Mouse (Mus musculus): ENCODE data around the gene Zcrb1.

Gene Zcrb1

DNA sequence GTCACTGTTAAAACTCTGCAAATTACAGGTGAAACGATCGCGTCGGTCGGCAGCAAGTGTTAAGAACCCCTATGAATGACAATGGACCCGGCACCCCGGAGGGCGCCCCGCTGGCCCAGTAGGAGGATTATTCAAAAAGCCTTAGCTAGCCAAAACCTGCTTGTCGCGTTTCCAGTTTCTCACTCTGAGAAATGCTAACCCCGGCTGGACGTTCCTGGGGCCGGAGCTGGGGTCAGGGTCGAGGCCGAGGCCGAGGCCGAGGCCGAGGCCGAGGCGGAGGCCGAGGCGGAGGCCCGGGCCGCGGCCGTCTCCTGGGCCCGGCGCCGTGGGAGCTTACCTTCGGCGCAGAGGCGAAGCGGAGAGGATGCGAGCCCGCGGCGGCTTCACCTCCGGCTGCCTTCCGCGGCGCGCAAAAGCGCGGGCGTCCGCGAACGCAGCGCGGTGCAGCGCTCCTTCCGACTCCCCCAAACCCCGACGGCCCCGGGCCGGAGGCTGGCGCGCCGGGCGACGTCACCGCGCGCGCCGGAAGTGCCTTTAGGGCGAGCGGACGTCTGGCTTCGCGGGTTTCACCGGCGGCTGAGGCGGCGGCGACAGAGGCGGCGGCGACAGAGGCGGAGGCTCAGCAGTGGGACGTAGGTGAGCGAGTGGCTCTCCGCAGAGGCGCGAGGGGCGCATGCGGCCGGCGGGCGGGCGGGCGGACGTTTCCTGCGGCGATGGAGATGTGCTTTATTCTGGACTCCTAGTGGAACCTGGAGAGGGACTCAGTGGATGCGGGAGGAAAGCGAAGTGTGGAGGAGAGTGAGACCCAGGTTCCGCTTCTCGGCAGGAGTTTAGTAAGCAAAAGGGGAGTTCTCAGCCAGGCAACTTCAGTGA is at the start of gene Zcrb1, which contains the start of gene Pphln1:
Gene Zcrb1, minus strand, starts transcription at position 509 of the 873 bp plus-strand sequence.
Gene Pphln1, plus strand, starts transcription at position 525 of the 873 bp plus-strand sequence.
- in situ Hi-C loops (cut with MboI; ENCODE audit: unreplicated experiment in 2 of 2) = loop anchor here (5.0 to 10.0 kb wide), 2 partner anchors 63 to 121 kb away; partner anchors contain the start of genes Yaf2 (in 2 of the 2) and Gxylt1 (in 1 of the 2)

DNA sequence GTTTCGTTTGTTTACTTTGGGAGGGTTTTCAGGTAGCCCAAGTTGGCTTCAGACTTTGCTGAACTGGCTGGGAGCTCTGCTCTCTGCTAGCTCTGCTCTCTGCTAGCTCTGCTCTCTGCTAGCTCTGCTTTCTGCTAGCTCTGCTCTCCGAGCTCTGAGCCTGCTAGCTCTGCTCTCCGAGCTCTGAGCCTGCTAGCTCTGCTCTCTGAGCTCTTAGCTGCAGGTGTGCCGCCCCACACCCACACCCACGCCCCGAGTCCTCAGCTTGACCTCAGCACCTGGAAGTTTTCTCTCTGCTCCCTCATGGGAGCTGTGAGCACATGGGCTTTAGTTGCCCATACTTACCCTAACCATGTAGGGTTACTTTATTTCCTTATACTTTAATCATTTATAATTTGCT is 45.5 kb upstream of the Zcrb1 start:
- in situ Hi-C loops (cut with MboI; ENCODE audit: unreplicated experiment in 2 of 2) = loop anchor here (5.0 to 25.0 kb wide), 4 partner anchors 131 to 906 kb away; no protein-coding TSS in a partner anchor

DNA sequence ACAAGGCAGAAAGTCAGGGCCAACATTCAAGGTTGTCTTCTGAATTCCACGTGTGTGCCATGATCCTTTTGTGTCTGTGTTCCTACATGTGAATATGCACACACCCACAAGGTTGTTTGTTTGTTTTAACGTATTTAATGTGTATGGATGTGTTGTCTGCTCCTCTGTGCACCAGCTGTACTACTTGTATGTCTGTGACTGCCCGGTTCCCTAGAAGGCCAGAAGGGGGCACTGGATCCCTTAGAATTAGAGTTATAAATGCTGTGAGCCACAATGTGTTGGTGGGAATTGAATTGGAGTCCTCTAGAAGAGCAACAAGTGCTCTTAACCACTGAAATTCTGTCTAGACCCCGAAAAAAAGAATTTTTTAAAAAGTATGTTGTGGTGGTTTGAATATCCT is 44.1 kb upstream of the Zcrb1 start:
- in situ Hi-C loops (cut with MboI; ENCODE audit: unreplicated experiment in 2 of 2) = loop anchor here (5.0 to 25.0 kb wide), 4 partner anchors 133 to 905 kb away; no protein-coding TSS in a partner anchor

DNA sequence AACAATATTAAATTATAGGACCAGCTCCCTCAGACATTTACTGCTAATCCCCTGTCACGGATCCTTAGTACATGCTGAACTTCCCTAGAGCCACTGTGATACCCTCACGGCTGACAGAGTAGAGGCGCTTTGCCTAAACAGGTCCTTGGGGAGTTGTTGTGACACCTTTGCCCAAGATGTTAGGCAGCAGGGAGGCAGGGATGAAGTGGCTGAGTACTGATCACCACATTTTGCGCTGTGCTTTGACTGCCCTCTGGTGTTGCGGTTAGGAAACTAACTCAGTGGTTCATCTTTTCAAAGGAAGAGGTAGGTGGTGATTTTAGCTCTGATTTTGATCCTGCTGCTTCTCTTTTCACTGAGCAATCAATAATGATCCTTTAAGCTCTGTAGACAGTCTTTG is 40.5 kb upstream of the Zcrb1 start:
- in situ Hi-C loops (cut with MboI; ENCODE audit: unreplicated experiment in 2 of 2) = loop anchor here (5.0 to 25.0 kb wide), 6 partner anchors 61 to 1164 kb away; no protein-coding TSS in a partner anchor

DNA sequence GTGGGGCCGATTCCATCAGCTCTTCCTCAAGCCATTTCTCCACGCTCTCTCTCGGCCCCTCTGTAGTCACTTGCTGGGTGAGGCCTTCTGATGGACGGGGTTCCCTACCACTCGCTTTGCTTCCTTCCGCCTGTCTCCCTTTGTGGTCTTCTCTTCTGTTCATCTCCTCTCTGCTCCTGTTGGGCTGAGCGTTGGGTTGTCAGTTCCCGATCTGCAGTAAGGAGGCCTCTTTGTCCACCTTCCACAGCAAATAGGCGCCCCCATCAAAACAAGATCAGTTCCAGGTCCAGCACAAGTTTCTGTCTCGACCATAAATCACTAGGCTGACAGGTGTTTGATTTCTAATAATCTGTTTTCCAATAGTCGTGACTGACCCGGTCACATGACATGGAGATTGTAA is 37.9 kb upstream of the Zcrb1 start:
- in situ Hi-C loops (cut with MboI; ENCODE audit: unreplicated experiment in 2 of 2) = loop anchor here (5.0 to 25.0 kb wide), 6 partner anchors 59 to 1161 kb away; no protein-coding TSS in a partner anchor

DNA sequence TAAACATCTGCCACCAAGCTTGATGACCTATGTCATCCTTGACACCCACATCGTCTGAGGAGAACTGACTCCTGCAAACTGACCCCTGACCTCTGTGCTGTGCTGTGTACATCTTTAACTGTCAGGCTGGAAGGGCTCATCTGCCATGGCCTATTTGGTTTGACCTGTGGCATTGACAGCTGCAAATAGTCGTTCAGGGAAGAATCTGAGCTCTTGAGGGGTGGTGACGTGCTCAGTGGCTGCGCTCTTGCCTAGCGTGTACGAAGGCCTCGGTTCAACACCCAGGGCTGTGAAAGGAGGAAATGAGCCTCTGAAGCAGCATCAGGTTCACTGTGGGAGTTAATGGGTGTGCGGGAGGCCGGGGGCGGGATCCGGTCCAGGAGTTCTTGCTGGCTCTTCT is 35.7 kb upstream of the Zcrb1 start:
- in situ Hi-C loops (cut with MboI; ENCODE audit: unreplicated experiment in 2 of 2) = loop anchor here (10.0 to 25.0 kb wide), 3 partner anchors 472 to 1159 kb away; no protein-coding TSS in a partner anchor

DNA sequence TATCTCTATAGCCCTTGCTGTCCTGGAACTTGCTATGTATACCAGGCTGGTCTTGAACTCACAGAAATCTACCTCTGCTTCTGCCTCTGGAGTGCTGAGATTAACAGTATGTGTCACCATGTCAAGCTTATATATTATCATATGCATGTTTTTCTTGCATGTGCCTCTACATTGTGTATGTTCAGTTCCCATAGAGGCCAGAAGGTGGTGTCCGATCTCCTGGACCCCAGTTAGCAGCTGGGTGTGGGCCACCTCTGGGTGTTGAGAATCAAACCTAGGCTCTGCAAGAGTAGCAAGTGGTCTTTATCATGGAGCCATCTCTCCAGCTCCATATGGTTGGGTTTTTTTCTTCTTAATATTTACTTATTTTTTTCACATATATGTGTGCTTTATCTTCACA is 24.4 kb upstream of the Zcrb1 start:
- in situ Hi-C loops (cut with MboI; ENCODE audit: unreplicated experiment in 2 of 2) = no loop called here

DNA sequence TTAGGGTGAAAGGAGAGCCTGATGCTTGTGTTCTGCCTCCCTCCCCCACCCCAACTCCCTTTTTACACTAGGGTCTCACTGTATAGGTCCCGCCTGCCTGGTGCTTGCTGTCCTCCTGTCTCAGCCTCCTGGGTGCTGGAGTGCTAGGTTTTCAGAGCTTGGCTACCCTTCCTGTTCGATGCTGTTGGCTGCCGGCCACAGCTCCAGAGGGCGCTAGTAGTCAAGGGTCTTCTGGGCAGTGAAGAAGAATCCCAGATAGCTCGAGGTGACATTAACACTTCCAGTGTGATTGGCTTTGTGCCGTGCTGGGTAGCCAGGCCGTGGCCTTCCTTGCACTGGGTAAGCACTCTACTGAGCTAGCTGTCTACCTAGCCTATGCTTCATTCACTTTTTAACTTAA is 22.5 kb upstream of the Zcrb1 start:
- in situ Hi-C loops (cut with MboI; ENCODE audit: unreplicated experiment in 2 of 2) = no loop called here

DNA sequence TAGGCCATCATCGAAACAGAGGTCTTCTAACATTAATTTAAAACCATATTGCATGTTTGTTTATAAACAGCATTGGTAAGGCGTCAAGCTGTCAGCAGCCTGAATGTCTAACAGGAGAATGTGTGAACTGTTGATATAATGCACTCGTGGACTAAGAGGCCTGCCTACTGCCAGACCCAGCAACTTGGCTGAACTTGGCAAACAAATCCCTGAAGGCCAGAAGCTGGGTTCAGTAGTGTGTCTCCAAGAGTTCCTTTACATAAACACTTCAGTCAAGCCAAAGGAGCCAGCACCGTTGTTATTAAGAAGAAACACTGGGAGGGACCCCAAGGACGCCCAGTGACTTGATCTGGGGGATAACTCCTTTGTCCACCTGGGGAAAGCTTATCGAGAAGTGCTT is 18.2 kb upstream of the Zcrb1 start:
- in situ Hi-C loops (cut with MboI; ENCODE audit: unreplicated experiment in 2 of 2) = no loop called here

DNA sequence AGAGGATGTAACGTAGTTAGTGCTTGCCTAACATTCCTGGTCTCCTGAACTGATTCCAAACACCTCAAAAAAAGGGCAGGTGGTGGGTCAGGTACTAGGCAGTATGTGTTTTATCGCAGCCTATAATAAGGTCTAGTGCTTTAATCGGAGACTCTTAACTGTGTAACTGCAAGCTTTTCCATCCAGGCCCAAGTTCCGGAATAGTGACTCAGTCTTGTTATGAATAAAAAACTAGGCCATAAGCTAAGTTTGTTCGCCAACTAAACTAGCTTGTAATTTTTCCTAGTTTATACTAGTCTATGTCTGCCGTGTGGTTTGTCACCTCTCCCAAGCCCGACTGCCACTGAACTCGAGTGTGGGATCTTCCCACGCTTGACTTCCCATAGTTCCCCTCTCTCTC is 16.3 kb upstream of the Zcrb1 start:
- in situ Hi-C loops (cut with MboI; ENCODE audit: unreplicated experiment in 2 of 2) = no loop called here

DNA sequence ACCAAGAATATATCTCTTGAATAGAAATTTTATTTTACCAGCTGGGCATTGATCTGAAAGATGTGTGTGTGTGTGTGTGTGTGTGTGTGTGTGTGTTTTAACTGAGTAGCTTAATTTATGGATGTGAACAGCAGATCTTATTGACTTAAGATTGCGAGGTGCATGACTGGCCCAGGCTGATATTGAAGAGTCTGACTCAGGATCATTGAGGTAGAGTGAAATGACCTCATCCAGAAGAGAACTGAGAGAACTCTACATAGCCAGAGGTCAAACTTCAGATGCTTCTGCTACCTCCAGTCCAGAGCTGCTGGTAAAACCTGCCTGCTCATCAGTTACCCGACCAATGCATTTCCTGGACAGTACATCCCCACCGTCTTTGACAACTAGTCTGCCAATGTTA is 14.3 kb upstream of the Zcrb1 start:
- in situ Hi-C loops (cut with MboI; ENCODE audit: unreplicated experiment in 2 of 2) = no loop called here

DNA sequence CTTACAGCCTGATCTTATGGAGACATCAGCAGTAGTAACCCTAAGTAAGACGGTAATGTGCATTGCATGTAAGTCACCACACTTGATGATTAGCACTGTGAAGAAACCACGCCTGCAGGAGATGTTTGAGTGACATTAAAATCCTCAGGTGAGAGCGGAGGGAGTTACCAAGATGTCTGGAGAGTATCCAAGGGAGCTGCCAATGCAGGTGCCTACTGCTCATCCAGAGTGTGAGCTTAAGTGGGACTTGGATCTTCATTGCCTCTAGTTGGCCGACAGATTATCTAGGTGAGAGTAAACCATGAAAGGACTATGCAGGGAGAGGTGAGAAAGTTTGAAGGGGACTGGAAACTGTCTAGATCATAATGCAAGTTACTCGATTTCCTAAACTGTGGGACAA is 8.4 kb upstream of the Zcrb1 start:
- in situ Hi-C loops (cut with MboI; ENCODE audit: unreplicated experiment in 2 of 2) = no loop called here

DNA sequence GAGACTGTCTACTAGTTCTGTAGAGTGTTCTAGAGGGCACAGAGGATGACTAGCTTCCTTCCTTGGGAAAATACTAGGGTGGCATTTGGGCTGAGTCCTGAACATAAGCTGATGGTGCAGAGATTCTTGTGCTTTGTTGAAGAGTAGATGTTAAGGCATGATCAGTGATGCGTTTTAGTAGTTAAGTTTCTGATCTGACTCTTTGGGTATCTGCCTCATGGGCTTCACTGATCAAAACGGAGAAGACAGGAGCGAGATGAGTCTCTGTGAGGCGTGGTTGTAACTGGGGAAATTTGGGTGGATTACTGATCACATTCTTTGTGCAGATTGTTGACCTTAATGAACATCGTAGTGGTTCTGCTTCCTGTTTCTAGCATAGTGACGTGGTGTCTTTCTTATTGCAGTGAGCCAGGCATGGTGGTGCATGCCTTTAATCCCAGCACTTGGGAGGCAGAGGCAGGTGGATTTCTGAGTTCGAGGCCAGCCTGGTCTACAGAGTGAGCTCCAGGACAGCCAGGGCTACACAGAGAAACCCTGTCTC is 7.4 kb upstream of the Zcrb1 start:
- in situ Hi-C loops (cut with MboI; ENCODE audit: unreplicated experiment in 2 of 2) = no loop called here

DNA sequence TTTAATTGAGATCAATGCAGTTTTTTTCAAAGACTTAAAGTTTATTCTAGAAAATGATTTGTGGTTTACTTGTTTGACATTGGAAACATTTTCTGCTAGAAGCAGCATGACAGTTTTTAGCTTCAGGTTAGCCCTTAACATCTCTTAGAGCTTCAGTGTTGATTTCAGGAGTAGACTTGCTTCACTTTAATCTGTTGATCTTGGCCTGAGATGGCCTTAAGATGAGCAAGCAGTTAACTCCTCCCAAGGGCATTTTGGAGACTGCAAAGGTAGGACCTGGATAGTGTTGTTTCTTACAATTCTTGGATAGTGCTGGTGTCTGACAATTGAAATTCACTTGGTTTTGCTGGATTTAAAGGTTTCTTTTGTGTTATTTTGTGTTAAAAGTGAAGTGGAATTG is 6.7 kb upstream of the Zcrb1 start:
- in situ Hi-C loops (cut with MboI; ENCODE audit: unreplicated experiment in 2 of 2) = no loop called here

DNA sequence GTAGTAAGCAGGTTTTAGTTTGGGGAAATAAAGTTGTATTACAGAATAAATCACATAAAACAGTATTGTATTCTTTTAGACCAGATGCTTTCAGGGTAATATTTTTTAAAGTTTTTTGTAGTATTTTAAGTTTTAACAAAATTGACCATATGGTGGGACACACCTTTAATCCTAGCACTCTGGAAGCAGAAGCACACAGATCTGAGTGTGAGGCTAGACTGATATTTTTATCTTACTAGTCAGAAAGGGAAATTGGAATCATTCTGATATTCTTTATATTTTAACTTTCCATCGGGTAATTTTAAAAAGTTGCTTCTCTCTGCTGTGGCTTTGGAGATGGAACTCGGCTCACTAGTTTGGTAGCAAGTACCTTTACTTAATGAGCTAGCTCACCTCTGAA is 4.6 kb upstream of the Zcrb1 start:
- in situ Hi-C loops (cut with MboI; ENCODE audit: unreplicated experiment in 2 of 2) = no loop called here

DNA sequence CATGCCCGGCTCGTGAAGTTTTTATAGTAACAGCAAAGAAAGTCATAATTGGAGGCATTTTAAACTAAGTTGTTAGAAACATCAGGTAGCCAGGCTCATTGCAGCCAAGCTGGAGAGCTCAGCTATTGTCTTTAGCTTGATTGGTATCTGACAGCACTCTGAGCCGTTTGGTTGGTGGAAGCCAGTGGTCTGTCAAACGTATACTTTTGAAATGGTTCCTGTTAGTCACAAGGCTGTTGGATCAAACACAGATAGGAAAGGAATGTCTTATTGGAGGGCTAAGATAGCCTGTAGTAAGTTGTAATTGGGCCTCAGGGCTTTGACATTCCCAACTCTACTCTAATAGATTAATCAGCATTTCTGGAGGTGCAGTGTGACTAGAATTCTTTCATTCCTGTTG is 3.3 kb upstream of the Zcrb1 start:
- in situ Hi-C loops (cut with MboI; ENCODE audit: unreplicated experiment in 2 of 2) = no loop called here

DNA sequence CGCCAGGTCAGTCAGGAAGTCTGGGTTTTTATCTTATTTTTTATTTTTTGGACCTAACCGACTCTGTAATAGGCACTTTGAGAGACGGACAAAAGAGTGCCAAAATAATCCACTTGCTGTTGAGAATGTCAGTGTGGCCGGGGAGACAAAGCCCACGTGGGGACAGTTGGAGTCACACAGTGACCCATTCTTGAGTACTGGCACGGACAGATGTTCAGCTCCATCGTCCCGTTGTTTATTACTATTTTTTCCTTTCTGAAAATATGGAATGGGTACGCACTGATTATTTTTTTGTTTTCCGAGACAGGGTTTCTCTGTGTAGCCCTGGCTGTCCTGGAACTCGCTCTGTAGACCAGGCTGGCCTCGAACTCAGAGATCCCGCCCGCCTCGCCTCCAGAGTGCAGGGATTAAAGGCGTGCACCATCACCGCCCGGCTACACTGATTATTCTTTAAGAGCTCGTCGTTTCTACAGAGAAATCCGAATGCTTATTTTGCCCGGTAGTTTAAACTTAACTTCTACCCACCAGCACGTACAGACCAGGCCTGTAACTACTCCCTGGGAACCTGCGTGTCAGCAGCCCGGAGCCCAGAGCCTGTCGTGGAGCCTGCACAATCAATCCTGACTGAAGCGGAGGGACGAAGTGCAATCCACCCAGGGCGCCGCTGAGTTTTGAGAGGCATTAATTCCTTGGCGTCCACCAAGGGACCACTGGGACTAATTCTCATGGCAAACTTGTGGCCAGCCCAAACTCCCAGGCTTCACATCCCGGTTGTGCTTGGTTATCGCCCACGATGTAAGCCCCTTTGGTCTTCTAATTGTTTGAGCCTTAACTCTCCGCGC is 786 bp upstream of the Zcrb1 start:
- in situ Hi-C loops (cut with MboI; ENCODE audit: unreplicated experiment in 2 of 2) = loop anchor here (5.0 to 10.0 kb wide), 2 partner anchors 64 to 122 kb away; partner anchors contain the start of genes Yaf2 (in 2 of the 2) and Gxylt1 (in 1 of the 2)

DNA sequence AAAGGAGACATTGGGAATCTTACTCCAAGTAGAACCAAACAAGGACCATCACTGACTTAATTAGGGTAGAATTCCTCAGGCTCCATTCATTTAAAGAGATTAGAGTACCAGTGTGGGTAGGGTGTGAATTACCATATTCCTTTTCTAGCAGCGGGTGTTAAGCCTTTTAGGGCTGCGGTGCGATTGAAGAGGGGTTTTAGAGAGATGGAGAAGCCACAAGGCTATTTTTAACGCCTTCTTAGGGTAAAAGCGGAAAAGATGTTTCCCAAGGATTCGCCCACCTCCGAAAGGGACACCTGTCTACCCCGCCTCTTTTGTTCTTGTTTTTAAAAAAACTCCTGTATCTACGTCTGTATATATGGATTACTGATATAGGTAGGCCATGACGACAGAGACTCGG is 865 bp downstream of the Zcrb1 start:
- in situ Hi-C loops (cut with MboI; ENCODE audit: unreplicated experiment in 2 of 2) = loop anchor here (5.0 to 10.0 kb wide), 2 partner anchors 62 to 120 kb away; partner anchors contain the start of genes Yaf2 (in 2 of the 2) and Gxylt1 (in 1 of the 2)

DNA sequence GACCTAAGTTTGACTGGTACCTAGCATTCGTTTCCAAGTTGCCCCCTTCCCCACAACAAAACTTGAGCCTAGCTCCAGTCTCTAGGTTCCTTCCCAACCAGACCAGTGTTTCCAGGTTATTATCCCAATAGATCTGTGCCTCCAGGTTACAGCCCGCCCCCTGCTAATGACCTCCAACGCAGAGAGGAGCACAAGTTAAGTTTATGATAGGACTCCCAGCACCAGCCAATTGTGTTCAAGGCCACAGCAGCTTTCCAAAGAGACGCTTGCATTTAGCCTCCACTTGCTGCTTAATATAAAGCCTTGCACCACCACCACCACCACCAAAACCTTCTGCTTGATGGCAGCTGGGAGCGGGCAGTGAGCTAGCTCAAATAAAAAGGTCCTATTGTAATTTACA is 16.8 kb downstream of the Zcrb1 start:
- in situ Hi-C loops (cut with MboI; ENCODE audit: unreplicated experiment in 2 of 2) = no loop called here

DNA sequence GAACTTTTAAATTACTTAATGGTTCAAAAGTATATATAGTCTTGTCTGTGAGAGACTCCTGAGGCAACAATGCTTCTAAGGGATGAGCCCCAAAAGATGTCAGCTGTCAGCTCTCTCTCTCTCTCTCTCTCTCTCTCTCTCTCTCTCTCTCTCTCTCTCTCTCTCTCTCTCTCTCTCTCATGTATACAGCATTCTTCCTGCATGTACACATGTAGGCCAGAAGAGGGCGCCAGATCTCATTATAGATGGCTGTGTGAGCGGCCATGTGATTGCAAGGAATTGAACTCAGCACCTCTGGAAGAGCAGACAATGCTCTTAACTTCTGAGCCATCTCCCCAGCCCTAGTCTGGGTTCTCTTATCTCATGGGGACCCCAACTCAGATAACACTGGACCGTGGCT is 19.0 kb downstream of the Zcrb1 start:
- in situ Hi-C loops (cut with MboI; ENCODE audit: unreplicated experiment in 2 of 2) = loop anchor here (5.0 to 10.0 kb wide), 2 partner anchors 58 to 206 kb away; no protein-coding TSS in a partner anchor
